Mouse (Mus musculus): Measurements from ENCODE around the gene 6430628N08Rik. TPM values are rescaled to one million over a fixed set of nuclear protein-coding genes. Genes with fewer than 3 reads are reported as not detected.

6430628N08Rik gene
- polyA plus RNA-seq, 1 experiment, result not detected

- Histone ChIP-seq H3K4me1 (ENCODE audit: control insufficient read depth, insufficient read depth, insufficient read length, low read length) (no peaks in the 10 kb centered on the region; the same call in 1 of the 2 replicates), H3K4me3 (ENCODE audit: insufficient read depth, low read depth, low read length) (no peak overlapping the region), H3K27ac (replicated peaks; ENCODE audit: low read depth, low read length) (no peak overlapping the region)
Measured at GRCm38 (mm10) chr4:115940681-115941080, 50.2 kb downstream of the 6430628N08Rik start.

GRCm38 (mm10) chr4:115941242-115941820 is 50.9 kb downstream of the 6430628N08Rik start:
- no peak overlapping the region for H3K27ac ChIP-seq (replicated peaks; ENCODE audit: low read depth, low read length)
- no peak overlapping the region for H3K4me3 ChIP-seq (ENCODE audit: insufficient read depth, low read depth, low read length)
- no peaks in the 10 kb centered on the region for H3K4me1 ChIP-seq (ENCODE audit: control insufficient read depth, insufficient read depth, insufficient read length, low read length)

- Histone ChIP-seq H3K4me3 (ENCODE audit: insufficient read depth, low read depth, low read length) (no peak overlapping the region), H3K27ac (replicated peaks; ENCODE audit: low read depth, low read length) (no peak overlapping the region), H3K4me1 (ENCODE audit: control insufficient read depth, insufficient read depth, insufficient read length, low read length) (no peaks in the 10 kb centered on the region)
Measured at GRCm38 (mm10) chr4:115943669-115944314, 53.3 kb downstream of the 6430628N08Rik start.

Other genes starting within 250 kb of the 6430628N08Rik start
- gene Cyp4b1, start 242.9 kb upstream of the 6430628N08Rik start, polyA plus RNA-seq (2012; ENCODE audit: insufficient read depth, insufficient read length, missing spikeins), result 16.9 and 27.9 TPM in 2 replicates
- 17.3 and 26.7 TPM in 2 replicates for gene Efcab14, start 152.9 kb upstream of the 6430628N08Rik start, polyA plus RNA-seq (2012; ENCODE audit: insufficient read depth, insufficient read length, missing spikeins)
- not detected in 2 replicates for gene Tex38, start 109.6 kb upstream of the 6430628N08Rik start, polyA plus RNA-seq (2012; ENCODE audit: insufficient read depth, insufficient read length, missing spikeins)
- gene Atpaf1, start 105.9 kb upstream of the 6430628N08Rik start, polyA plus RNA-seq (2012; ENCODE audit: insufficient read depth, insufficient read length, missing spikeins), result 48.5 and 53.5 TPM in 2 replicates
- gene Mob3c, start 62.6 kb upstream of the 6430628N08Rik start, polyA plus RNA-seq (2012; ENCODE audit: insufficient read depth, insufficient read length, missing spikeins), result 3.8 and 5.9 TPM in 2 replicates
- gene Mknk1, start 51.5 kb upstream of the 6430628N08Rik start, polyA plus RNA-seq (2012; ENCODE audit: insufficient read depth, insufficient read length, missing spikeins), result 13.8 and 14.1 TPM in 2 replicates
- gene Kncn, start 6.3 kb upstream of the 6430628N08Rik start, polyA plus RNA-seq (2012; ENCODE audit: insufficient read depth, insufficient read length, missing spikeins), result not detected in 2 replicates
- gene Dmbx1, start 49.3 kb downstream of the 6430628N08Rik start, polyA plus RNA-seq (2012; ENCODE audit: insufficient read depth, insufficient read length, missing spikeins), result not detected in 2 replicates
- gene Faah, start 127.3 kb downstream of the 6430628N08Rik start, polyA plus RNA-seq (2012; ENCODE audit: insufficient read depth, insufficient read length, missing spikeins), result not detected in 2 replicates
- 22.6 and 35.3 TPM in 2 replicates for gene Nsun4, start 163.2 kb downstream of the 6430628N08Rik start, polyA plus RNA-seq (2012; ENCODE audit: insufficient read depth, insufficient read length, missing spikeins)
- gene Uqcrh, start 184.4 kb downstream of the 6430628N08Rik start, polyA plus RNA-seq (2012; ENCODE audit: insufficient read depth, insufficient read length, missing spikeins), result 4,457 and 5,170 TPM in 2 replicates
- gene Lrrc41, start 184.6 kb downstream of the 6430628N08Rik start, polyA plus RNA-seq (2012; ENCODE audit: insufficient read depth, insufficient read length, missing spikeins), result 23.3 and 24.1 TPM in 2 replicates
- 0.36 TPM in 1 of 2 replicates, not detected in the other for gene Rad54l, start 233.0 kb downstream of the 6430628N08Rik start, polyA plus RNA-seq (2012; ENCODE audit: insufficient read depth, insufficient read length, missing spikeins)
- 37.6 and 49.5 TPM in 2 replicates for gene Pomgnt1, start 233.2 kb downstream of the 6430628N08Rik start, polyA plus RNA-seq (2012; ENCODE audit: insufficient read depth, insufficient read length, missing spikeins)

Measured in brown adipose tissue, adult 24 weeks (tissue).